Mouse (Mus musculus): ENCODE data around the gene Trap1.

DNA sequence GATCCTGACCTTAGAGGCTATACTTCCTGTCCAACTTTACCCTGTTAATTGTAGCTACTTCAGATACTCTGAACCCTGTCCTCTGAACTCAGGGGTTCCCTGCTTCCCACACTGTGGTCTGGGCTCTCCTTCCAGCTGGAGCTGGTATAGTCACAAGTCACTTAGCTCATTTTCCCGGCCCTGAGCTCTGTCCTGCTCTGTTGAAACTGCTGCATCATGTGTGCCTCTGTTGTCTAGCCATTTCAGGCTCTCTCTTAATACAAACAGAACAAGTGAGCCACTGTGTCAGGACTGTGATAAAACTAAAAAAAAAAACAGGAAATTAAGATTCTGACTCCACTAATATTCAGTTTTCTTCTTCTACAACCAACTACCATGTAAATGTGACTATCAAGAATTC, 51.0 kb downstream of the Trap1 start:
- TF ChIP-seq CTCF (IDR thresholded peaks at IDR 0.05; ENCODE audit: control insufficient read depth, insufficient read depth, insufficient read length) (no peak), MYOD1 (IDR thresholded peaks at IDR 0.05; ENCODE audit: control insufficient read depth, insufficient read length, low read depth) (no peak), MYOG (IDR thresholded peaks at IDR 0.05; ENCODE audit: control insufficient read depth, extremely low read depth, insufficient read length) (no peak), USF1 (IDR thresholded peaks at IDR 0.05; ENCODE audit: low read depth) (no peak), MAX (IDR thresholded peaks at IDR 0.05) (no peak), CEBPB (IDR thresholded peaks at IDR 0.05; ENCODE audit: low read depth) (no peak)

Data from C2C12 (cell line).